Mouse (Mus musculus) embryonic facial prominence, embryonic 12.5 days (tissue): ENCODE data around the gene Usp20. TPM values are rescaled to one million over a fixed set of nuclear protein-coding genes. Genes with fewer than 3 reads are reported as not detected.

Experiments used
- ATAC-seq: fragments of 200-750 bp; cut with Nextera tagmentation; 2 replicates; pipeline ENCODE4 v1.8.0; 2017; ENCODE audit not compliant: insufficient number of reproducible peaks, insufficient read depth, low FRiP score, low TSS enrichment
- H3K27ac ChIP-seq: fragments of 300-500 bp; sonication (generic); 2 replicates; pipeline ENCODE4 v1.5.1; 2016; ENCODE audit warnings: mild to moderate bottlenecking
- H3K27me3 ChIP-seq: fragments of 300-500 bp; sonication (generic); 2 replicates; pipeline ENCODE4 v1.6.1; 2016; ENCODE audit warnings: mild to moderate bottlenecking, moderate library complexity
- H3K36me3 ChIP-seq: fragments of 300-500 bp; sonication (generic); 2 replicates; pipeline ENCODE4 v1.6.1; 2016; ENCODE audit warnings: mild to moderate bottlenecking
- H3K4me1 ChIP-seq: fragments of 300-500 bp; sonication (generic); 2 replicates; pipeline ENCODE4 v1.6.1; 2016
- H3K4me2 ChIP-seq: fragments of 300-500 bp; sonication (generic); replicated peaks from 2 replicates; pipeline ENCODE4 v1.6.1; 2016; ENCODE audit warnings: mild to moderate bottlenecking, moderate library complexity
- H3K4me3 ChIP-seq: fragments of 300-500 bp; sonication (generic); 2 replicates; pipeline ENCODE4 v1.5.1; 2016; ENCODE audit warnings: mild to moderate bottlenecking
- H3K9ac ChIP-seq: fragments of 300-500 bp; sonication (generic); 2 replicates; pipeline ENCODE4 v1.6.1; 2016; ENCODE audit warnings: mild to moderate bottlenecking, moderate library complexity
- H3K9me3 ChIP-seq: fragments of 300-500 bp; sonication (generic); 2 replicates; pipeline ENCODE4 v1.6.1; 2016; ENCODE audit warnings: mild to moderate bottlenecking, moderate library complexity
- WGBS: fragments of 180-500 bp; shearing (Covaris S2); methylation state at CpG from one replicate; pipeline ENCODE4 v1.1.7; 2016; 5-methylcytosine and 5-hydroxymethylcytosine counted together
- polyA plus RNA-seq: library from polyadenylated mRNA; unstranded; fragments of >200 nt; fragmentation: Nextera tagmentation; extraction: Ambion mirVana; gene quantifications from 2 replicates; pipeline ENCODE4 v1.2.1, GENCODE M21; 2016

Gene Usp20
- polyA plus RNA-seq, 1 experiment from 2014 or later: 24.5 TPM

GRCm38 (mm10) chr2:30994853-30995252 lies 12.8 kb downstream of the Usp20 start:
- Histone ChIP-seq H3K4me3 (no peak overlapping the region), H3K27ac (no peak overlapping the region), H3K9ac (no peak overlapping the region), H3K4me2 (no peak overlapping the region), H3K4me1 (no peaks in the 10 kb centered on the region), H3K9me3 (no peaks in the 10 kb centered on the region), H3K36me3 (0 out of 2 replicates have a peak, but pooled peaks cover 2% of the 10 kb centered on the region), H3K27me3 (no peaks in the 10 kb centered on the region)
- ATAC-seq: no peak
- WGBS: 93% methylated on average over 4 of the region's 4 CpGs

GRCm38 (mm10) chr2:30995432-30995996 lies 13.4 kb downstream of the Usp20 start:
- Histone ChIP-seq H3K4me2 (no peak overlapping the region), H3K4me3 (no peak overlapping the region), H3K27ac (no peak overlapping the region), H3K27me3 (no peaks in the 10 kb centered on the region), H3K9me3 (no peaks in the 10 kb centered on the region), H3K4me1 (no peaks in the 10 kb centered on the region), H3K9ac (no peak overlapping the region), H3K36me3 (no peaks in the 10 kb centered on the region)
- ATAC-seq: no peak
- WGBS: 73% methylated on average over 11 of the region's 11 CpGs

- no peak for ATAC-seq
- no peak overlapping the region for H3K27ac ChIP-seq
- no peaks in the 10 kb centered on the region for H3K4me1 ChIP-seq
- peaks cover 17% of the 10 kb centered on the region; the same call in 1 of the 2 replicates for H3K36me3 ChIP-seq
- no peak overlapping the region for H3K4me3 ChIP-seq
- H3K9ac ChIP-seq: no peak overlapping the region
- no peak overlapping the region for H3K4me2 ChIP-seq
- H3K27me3 ChIP-seq: no peaks in the 10 kb centered on the region
- WGBS: 72% methylated on average over 8 of the region's 8 CpGs
- H3K9me3 ChIP-seq: no peaks in the 10 kb centered on the region
Observed at GRCm38 (mm10) chr2:30998443-30999260, 16.6 kb downstream of the Usp20 start.

- Histone ChIP-seq H3K27ac (no peak overlapping the region), H3K27me3 (no peaks in the 10 kb centered on the region), H3K4me2 (no peak overlapping the region), H3K9me3 (no peaks in the 10 kb centered on the region), H3K9ac (no peak overlapping the region), H3K36me3 (peaks cover 33% of the 10 kb centered on the region), H3K4me1 (no peaks in the 10 kb centered on the region), H3K4me3 (no peak overlapping the region)
- WGBS: 90% methylated on average over 10 of the region's 10 CpGs
- no peak for ATAC-seq
Observed at GRCm38 (mm10) chr2:31002857-31003256, 20.8 kb downstream of the Usp20 start.

- no peak overlapping the region for H3K9ac ChIP-seq
- H3K9me3 ChIP-seq: no peaks in the 10 kb centered on the region
- no peaks in the 10 kb centered on the region for H3K27me3 ChIP-seq
- H3K4me2 ChIP-seq: no peak overlapping the region
- H3K36me3 ChIP-seq: peaks cover 50% of the 10 kb centered on the region
- 77% methylated on average over 2 of the region's 2 CpGs for WGBS
- H3K4me3 ChIP-seq: no peak overlapping the region
- no peak for ATAC-seq
- H3K27ac ChIP-seq: no peak overlapping the region
- no peaks in the 10 kb centered on the region for H3K4me1 ChIP-seq
Observed at GRCm38 (mm10) chr2:31005453-31005852, 23.4 kb downstream of the Usp20 start.

- ATAC-seq: no peak
- H3K36me3 ChIP-seq: peaks cover 60% of the 10 kb centered on the region
- H3K9me3 ChIP-seq: no peaks in the 10 kb centered on the region
- H3K4me1 ChIP-seq: no peaks in the 10 kb centered on the region
- H3K9ac ChIP-seq: no peak overlapping the region
- 85% methylated on average over 5 of the region's 5 CpGs for WGBS
- H3K4me2 ChIP-seq: no peak overlapping the region
- H3K27ac ChIP-seq: no peak overlapping the region
- H3K4me3 ChIP-seq: no peak overlapping the region
- H3K27me3 ChIP-seq: no peaks in the 10 kb centered on the region
Observed at GRCm38 (mm10) chr2:31006434-31006833, 24.4 kb downstream of the Usp20 start.

- Histone ChIP-seq H3K4me1 (no peaks in the 10 kb centered on the region), H3K9me3 (no peaks in the 10 kb centered on the region), H3K9ac (no peak overlapping the region), H3K27ac (no peak overlapping the region), H3K4me3 (no peak overlapping the region), H3K4me2 (no peak overlapping the region), H3K36me3 (peaks cover 62% of the 10 kb centered on the region), H3K27me3 (no peaks in the 10 kb centered on the region)
- ATAC-seq: no peak
- 82% methylated on average over 5 of the region's 5 CpGs for WGBS
Observed at GRCm38 (mm10) chr2:31007208-31007607, 25.1 kb downstream of the Usp20 start.

- Histone ChIP-seq H3K4me2 (no peak overlapping the region), H3K4me1 (no peaks in the 10 kb centered on the region), H3K4me3 (no peak overlapping the region), H3K9me3 (no peaks in the 10 kb centered on the region), H3K27ac (no peak overlapping the region), H3K9ac (no peak overlapping the region), H3K36me3 (peaks cover 55% of the 10 kb centered on the region), H3K27me3 (no peaks in the 10 kb centered on the region)
- ATAC-seq: no peak
- 64% methylated on average over 14 of the region's 14 CpGs for WGBS
Observed at GRCm38 (mm10) chr2:31013371-31014120, 31.5 kb downstream of the Usp20 start.

GRCm38 (mm10) chr2:31017625-31018317 lies 35.7 kb downstream of the Usp20 start:
- Histone ChIP-seq H3K4me2 (no peak overlapping the region), H3K4me3 (no peak overlapping the region), H3K27me3 (no peaks in the 10 kb centered on the region), H3K27ac (no peak overlapping the region), H3K9ac (no peak overlapping the region), H3K36me3 (peaks cover 53% of the 10 kb centered on the region), H3K4me1 (no peaks in the 10 kb centered on the region), H3K9me3 (no peaks in the 10 kb centered on the region)
- no peak for ATAC-seq
- 90% methylated on average over 18 of the region's 18 CpGs for WGBS

- no peak for ATAC-seq
- no peaks in the 10 kb centered on the region for H3K27me3 ChIP-seq
- no peak overlapping the region for H3K9ac ChIP-seq
- H3K27ac ChIP-seq: no peak overlapping the region
- no peak overlapping the region for H3K4me2 ChIP-seq
- H3K9me3 ChIP-seq: no peaks in the 10 kb centered on the region
- no peaks in the 10 kb centered on the region for H3K4me1 ChIP-seq
- H3K36me3 ChIP-seq: peaks cover 53% of the 10 kb centered on the region
- 81% methylated on average over 8 of the region's 8 CpGs for WGBS
- H3K4me3 ChIP-seq: no peak overlapping the region
Observed at GRCm38 (mm10) chr2:31018519-31018918, 36.4 kb downstream of the Usp20 start.

GRCm38 (mm10) chr2:31019011-31019410 lies 36.9 kb downstream of the Usp20 start:
- H3K4me2 ChIP-seq: no peak overlapping the region
- no peak for ATAC-seq
- H3K9ac ChIP-seq: no peak overlapping the region
- H3K27ac ChIP-seq: no peak overlapping the region
- no peaks in the 10 kb centered on the region for H3K9me3 ChIP-seq
- H3K27me3 ChIP-seq: no peaks in the 10 kb centered on the region
- peaks cover 53% of the 10 kb centered on the region for H3K36me3 ChIP-seq
- no peak overlapping the region for H3K4me3 ChIP-seq
- no peaks in the 10 kb centered on the region for H3K4me1 ChIP-seq
- WGBS: 88% methylated on average over 8 of the region's 8 CpGs
